15 mouse cellular contexts compared by ENCODE assay signal in genomic region chr3:40092765-40093368, GRCm38 (mm10).
A peak's percentile ranks its signal among the peaks of the same experiment; 100 is the strongest.
DNase-seq lines count a peak whose midpoint lies in the region; ATAC-seq and TF ChIP-seq lines count a peak whose summit lies in the region.
"Had no signal": no experiment of that assay in that cellular context is flagged by ENCODE, and none has a peak within 500 bp of the region (broad histone marks: within the 10 kb centered on the region; RNA-seq: fewer than 3 reads in every experiment).

No protein-coding gene starts in this region.

- H3K9ac ChIP-seq in forebrain, embryonic 13.5 days: no peak overlapping the region
- H3K9ac ChIP-seq in hindbrain, embryonic 15.5 days: no peak overlapping the region
- H3K9ac ChIP-seq in midbrain, postnatal 0 days (replicated peaks; ENCODE audit: low read length, poor library complexity, severe bottlenecking): no peak overlapping the region
- H3K9ac ChIP-seq: limb, embryonic 15.5 days; lung, embryonic 14.5 days had no signal

- no peak overlapping the region for H3K4me3 ChIP-seq in forebrain, embryonic 13.5 days
- no peak overlapping the region for H3K4me3 ChIP-seq in hindbrain, embryonic 15.5 days
- no peak overlapping the region for H3K4me3 ChIP-seq in midbrain, postnatal 0 days (ENCODE audit: low read depth, low read length)
- H3K4me3 ChIP-seq: heart, embryonic 10.5 days; limb, embryonic 15.5 days had no signal

- no peaks in the 10 kb centered on the region for H3K27me3 ChIP-seq in forebrain, embryonic 13.5 days
- no peaks in the 10 kb centered on the region for H3K27me3 ChIP-seq in hindbrain, embryonic 15.5 days
- no peaks in the 10 kb centered on the region for H3K27me3 ChIP-seq in midbrain, postnatal 0 days (ENCODE audit: insufficient read depth, low read length)
- H3K27me3 ChIP-seq: limb, embryonic 15.5 days had no signal

- peak; percentile 56 for DNase-seq in left cerebral cortex, postnatal 4 days
- DNase-seq in left cerebral cortex, adult 9 months (ENCODE audit: low spot score in 2 of 2): no peak
- peak; percentile 22 for DNase-seq in midbrain, postnatal 0 days (ENCODE audit: low spot score)
- no peak for DNase-seq in kidney, postnatal 36 days
- no peak for DNase-seq in gastrocnemius, adult 8-10 months (ENCODE audit: low spot score in 2 of 2)
- DNase-seq in urinary bladder, postnatal 10 days (ENCODE audit: low spot score): no peak
- DNase-seq: adrenal gland, postnatal 25 days; cerebellum, adult 11-12 months; gastrocnemius, postnatal 10 days; kidney, adult 18-20 months; lung, embryonic 14.5 days had no signal

- H3K9me3 ChIP-seq in forebrain, embryonic 13.5 days (replicated peaks): no peaks in the 10 kb centered on the region
- no peaks in the 10 kb centered on the region for H3K9me3 ChIP-seq in hindbrain, embryonic 15.5 days
- H3K9me3 ChIP-seq in midbrain, postnatal 0 days (ENCODE audit: low read length): no peaks in the 10 kb centered on the region
- H3K9me3 ChIP-seq: heart, embryonic 10.5 days; limb, embryonic 15.5 days had no signal

- ATAC-seq in forebrain, embryonic 13.5 days: peak; percentile 80
- ATAC-seq in hindbrain, embryonic 15.5 days (ENCODE audit: low FRiP score, low read depth): peak; percentile 61
- 0 out of 2 replicates have a peak, but pooled peaks have one; percentile 52 for ATAC-seq in midbrain, postnatal 0 days (ENCODE audit: low FRiP score)

- no peak for TF ChIP-seq CTCF in midbrain, postnatal 0 days (IDR thresholded peaks at IDR 0.05)

- no peaks in the 10 kb centered on the region for H3K36me3 ChIP-seq in forebrain, embryonic 13.5 days (ENCODE audit: poor library complexity, severe bottlenecking)
- no peaks in the 10 kb centered on the region for H3K36me3 ChIP-seq in hindbrain, embryonic 15.5 days
- H3K36me3 ChIP-seq in midbrain, postnatal 0 days (ENCODE audit: insufficient read depth, low read length): no peaks in the 10 kb centered on the region
- H3K36me3 ChIP-seq: heart, embryonic 10.5 days; limb, embryonic 15.5 days had no signal

- H3K4me2 ChIP-seq in forebrain, embryonic 13.5 days: no peak overlapping the region
- H3K4me2 ChIP-seq in hindbrain, embryonic 15.5 days: no peak overlapping the region
- H3K4me2 ChIP-seq in midbrain, postnatal 0 days (ENCODE audit: low read depth, low read length, poor library complexity, severe bottlenecking): no peak overlapping the region
- H3K4me2 ChIP-seq: limb, embryonic 15.5 days; lung, embryonic 14.5 days had no signal

- H3K27ac ChIP-seq in forebrain, embryonic 13.5 days: peak overlapping the region; percentile 58
- H3K27ac ChIP-seq in hindbrain, embryonic 15.5 days (replicated peaks): no peak overlapping the region
- no peak overlapping the region for H3K27ac ChIP-seq in midbrain, postnatal 0 days (ENCODE audit: low read depth, low read length)
- H3K27ac ChIP-seq: heart, embryonic 10.5 days; limb, embryonic 15.5 days had no signal

- H3K4me1 ChIP-seq in forebrain, embryonic 13.5 days: peaks cover 19% of the 10 kb centered on the region
- 0 out of 2 replicates have a peak, but pooled peaks cover 2% of the 10 kb centered on the region for H3K4me1 ChIP-seq in hindbrain, embryonic 15.5 days (replicated peaks)
- H3K4me1 ChIP-seq in midbrain, postnatal 0 days (ENCODE audit: insufficient read depth, low read length): no peaks in the 10 kb centered on the region
- H3K4me1 ChIP-seq: heart, embryonic 10.5 days; limb, embryonic 15.5 days had no signal

- 7% methylated on average over 8 of the region's 8 CpGs for WGBS in forebrain, embryonic 13.5 days
- WGBS in hindbrain, embryonic 15.5 days: 30% methylated on average over 8 of the region's 8 CpGs
- WGBS in midbrain, postnatal 0 days: 25% methylated on average over 8 of the region's 8 CpGs

- intact Hi-C loops in left cerebral cortex, postnatal 4 days (cut with DNase I): no loop called here

Comparison
In these comparisons a context has a peak if more than half of its experiments do, and no peak if none do; other contexts are left out.
1. DNase-seq: peak in left cerebral cortex, postnatal 4 days (single experiment) and midbrain, postnatal 0 days (single experiment); none in left cerebral cortex, adult 9 months (0 of 2), kidney, postnatal 36 days (0 of 2), gastrocnemius, adult 8-10 months (0 of 2) and urinary bladder, postnatal 10 days (single experiment).
2. Peak in every context shown above with its lines, with median percentiles within 50 percentile points of each other: ATAC-seq.